Mouse (Mus musculus): ENCODE measurements around the gene Taf5l. TPM values are rescaled to one million over a fixed set of nuclear protein-coding genes. Genes with fewer than 3 reads are reported as not detected.

The Taf5l gene
- polyA plus RNA-seq (2012; rRNA removed), result 12.5 and 12.7 TPM in 2 replicates

DNA sequence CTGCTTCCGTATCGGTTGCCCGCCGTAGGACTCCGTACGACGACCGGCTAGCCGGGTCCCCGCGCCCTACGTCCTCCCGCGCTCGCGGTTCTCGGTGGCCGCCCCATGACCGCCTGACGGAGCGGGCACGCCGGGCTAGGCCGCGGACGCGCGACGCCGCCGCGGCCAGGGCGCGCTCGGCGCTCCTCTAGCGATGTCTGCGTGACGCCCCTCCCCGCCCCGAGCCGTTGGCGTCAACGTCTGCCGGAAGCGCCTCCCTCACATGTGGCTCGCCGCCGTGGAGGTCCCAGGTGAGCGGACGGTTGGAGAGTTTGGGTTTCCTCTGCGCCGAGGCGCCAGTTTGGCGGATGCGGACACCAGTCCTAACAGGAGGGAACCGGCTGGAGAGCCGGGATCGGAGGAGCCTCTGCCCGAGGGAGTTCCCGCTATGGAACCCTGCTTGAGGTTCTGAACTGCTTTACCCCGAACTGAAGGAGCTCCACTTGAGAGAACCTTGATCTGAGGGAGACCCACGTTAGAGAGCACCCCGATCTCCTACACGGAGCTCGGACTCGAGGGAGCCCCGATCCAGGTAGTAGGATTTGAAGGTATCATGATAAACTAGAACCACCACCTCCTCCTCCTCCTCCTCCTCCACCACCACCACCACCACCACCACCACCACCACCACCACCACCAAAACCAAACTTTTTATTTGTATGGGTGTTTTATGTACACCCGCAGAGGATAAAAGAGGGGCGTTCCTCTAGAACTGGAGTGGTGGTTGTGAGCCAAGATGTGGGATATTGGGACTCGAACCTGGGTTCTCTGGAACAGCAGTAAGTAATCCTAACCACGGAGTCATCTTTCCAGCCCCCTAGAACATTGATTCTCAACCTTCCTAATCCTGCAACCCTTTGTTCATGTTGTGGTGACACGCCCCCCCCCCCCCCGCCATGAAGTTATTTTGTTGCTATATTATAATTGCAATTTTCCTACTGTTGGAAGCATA lies at the start of gene Taf5l, which contains the start of gene Urb2:
Gene Taf5l (minus strand): TSS at position 161 of the 991 bp plus-strand sequence.
Gene Urb2 (plus strand): TSS at position 272 of the 991 bp plus-strand sequence.

DNA sequence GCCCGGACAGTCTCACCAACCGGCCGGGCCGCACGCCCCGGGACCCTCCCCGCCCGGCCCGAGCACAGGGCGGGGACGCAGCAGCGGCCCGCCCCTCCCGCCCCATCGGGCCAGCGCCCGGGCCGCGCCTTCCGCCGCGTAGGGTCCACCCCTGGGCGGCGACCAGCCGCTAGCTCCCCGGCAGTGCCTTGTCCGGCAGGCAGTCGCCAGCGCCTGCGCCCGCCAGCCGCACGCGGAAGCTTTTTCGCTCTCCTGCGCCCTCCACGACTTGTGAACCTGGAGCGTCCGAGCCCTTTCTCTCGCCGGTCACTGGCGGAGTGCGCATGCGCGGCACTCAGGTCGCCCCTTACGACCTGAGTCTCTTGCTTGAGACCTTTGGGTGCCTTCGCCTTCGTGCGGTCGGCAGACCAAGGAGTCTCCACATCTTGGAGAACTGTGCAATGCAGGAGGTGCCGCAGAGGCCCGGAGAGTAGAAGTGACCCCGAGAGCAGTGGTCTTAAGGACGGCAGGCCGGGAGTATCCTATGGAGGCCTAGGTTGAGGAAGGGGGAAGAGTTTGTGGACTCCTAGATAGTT lies 38.3 kb downstream of the Taf5l start, which contains the start of gene Abcb10:
Gene Abcb10 (minus strand): TSS at position 297 of the 575 bp plus-strand sequence.

DNA sequence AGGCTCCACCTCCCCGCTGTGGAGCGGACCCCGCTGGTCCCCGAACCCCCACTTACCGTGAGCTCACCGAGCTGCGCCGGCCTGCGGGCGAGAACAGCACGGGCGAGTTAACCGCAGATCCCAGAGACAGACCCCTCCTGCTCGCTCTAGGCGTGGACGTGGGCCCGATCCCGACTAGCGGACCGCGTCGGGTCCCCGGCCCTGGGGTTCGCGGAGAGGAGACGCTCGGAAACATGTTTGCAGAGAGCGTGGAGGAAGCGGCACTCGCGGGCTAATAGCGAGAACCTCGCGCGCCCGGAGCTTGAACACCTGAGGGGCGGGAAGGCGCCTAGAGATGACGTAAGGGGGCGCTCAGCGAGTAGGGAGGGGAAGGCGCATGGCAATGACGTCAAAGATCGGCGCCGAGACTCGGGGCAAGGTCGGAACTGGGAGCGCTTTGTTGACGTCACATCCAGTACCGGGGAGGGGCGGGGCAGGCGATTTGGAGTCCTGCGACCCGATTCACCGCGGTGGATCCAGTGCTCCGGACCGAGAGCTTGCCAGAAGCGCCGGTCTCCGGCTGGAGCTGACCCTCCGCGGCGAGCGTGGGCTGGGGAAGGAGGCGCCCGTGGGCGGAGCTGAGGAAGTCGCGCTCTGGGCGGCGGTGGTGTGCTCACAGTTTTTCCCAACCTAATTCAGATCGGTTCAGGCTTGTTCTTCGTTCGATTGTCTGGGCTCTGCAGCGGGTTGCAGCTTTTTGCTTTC lies 72.1 kb downstream of the Taf5l start, which contains the start of gene Nup133:
Gene Nup133 (minus strand): TSS at position 324 of the 744 bp plus-strand sequence.

Other genes starting within 250 kb of the Taf5l start
- gene Rab4a, start 215.4 kb downstream of the Taf5l start, polyA plus RNA-seq (2012; rRNA removed), result 7.9 and 8.6 TPM in 2 replicates
- gene Ccsap, start 161.2 kb downstream of the Taf5l start, polyA plus RNA-seq (2012; rRNA removed), result 0.24 and 0.38 TPM in 2 replicates
- 611 and 655 TPM in 2 replicates for gene Acta1, start 126.6 kb downstream of the Taf5l start, polyA plus RNA-seq (2012; rRNA removed)
- 0.94 and 1.4 TPM in 2 replicates for gene Nup133, start 72.1 kb downstream of the Taf5l start, polyA plus RNA-seq (2012; rRNA removed)
- 9.5 and 11.2 TPM in 2 replicates for gene Abcb10, start 38.3 kb downstream of the Taf5l start, polyA plus RNA-seq (2012; rRNA removed)
- 1.0 and 1.6 TPM in 2 replicates for gene Urb2, start 111 bp upstream of the Taf5l start, polyA plus RNA-seq (2012; rRNA removed)
- gene Galnt2, start 210.0 kb upstream of the Taf5l start, polyA plus RNA-seq (2012; rRNA removed), result 10.2 and 13.3 TPM in 2 replicates

Data from stomach, adult 2 months (tissue).